Mouse (Mus musculus): ENCODE results near the gene Tmem80. TPM values are rescaled to one million over a fixed set of nuclear protein-coding genes. Genes with fewer than 3 reads are reported as not detected.

The Tmem80 gene
- polyA plus RNA-seq, 1 experiment from 2014 or later: 49.3 TPM

DNA sequence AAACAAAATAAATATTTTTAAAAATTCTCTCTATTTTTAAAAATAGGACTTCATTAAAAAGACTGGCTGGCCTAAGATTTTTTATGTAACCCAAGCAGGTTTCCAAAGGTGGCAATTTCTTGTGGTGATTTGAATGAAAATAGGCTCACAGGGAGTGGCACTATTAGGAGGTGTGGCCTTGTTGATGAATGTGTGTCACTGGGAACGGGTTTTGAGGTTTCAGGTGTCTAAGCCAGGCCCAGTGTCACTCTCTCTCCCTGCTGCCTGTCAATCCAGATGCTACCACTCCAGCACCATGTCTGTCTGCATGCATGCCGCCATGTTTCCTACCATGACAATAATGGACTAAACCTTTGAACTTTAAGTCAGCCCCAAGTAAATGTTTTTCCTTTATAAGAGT lies 8.1 kb upstream of the Tmem80 start:
- 58% methylated on average over 2 of the region's 2 CpGs for WGBS
- Histone ChIP-seq H3K4me1 (ENCODE audit: insufficient read depth, low read length) (no peaks in the 10 kb centered on the region), H3K27ac (ENCODE audit: low read length) (no peak overlapping the region), H3K27me3 (ENCODE audit: insufficient read depth, low read length) (no peaks in the 10 kb centered on the region), H3K9ac (replicated peaks; ENCODE audit: low read length) (no peak overlapping the region), H3K4me3 (ENCODE audit: low read length) (no peak overlapping the region), H3K36me3 (ENCODE audit: insufficient read depth, low read length) (peaks cover 84% of the 10 kb centered on the region), H3K9me3 (ENCODE audit: low read length) (no peaks in the 10 kb centered on the region), H3K4me2 (replicated peaks; ENCODE audit: low read depth, low read length) (no peak overlapping the region)
- ATAC-seq (ENCODE audit: low FRiP score, low TSS enrichment): no peak

DNA sequence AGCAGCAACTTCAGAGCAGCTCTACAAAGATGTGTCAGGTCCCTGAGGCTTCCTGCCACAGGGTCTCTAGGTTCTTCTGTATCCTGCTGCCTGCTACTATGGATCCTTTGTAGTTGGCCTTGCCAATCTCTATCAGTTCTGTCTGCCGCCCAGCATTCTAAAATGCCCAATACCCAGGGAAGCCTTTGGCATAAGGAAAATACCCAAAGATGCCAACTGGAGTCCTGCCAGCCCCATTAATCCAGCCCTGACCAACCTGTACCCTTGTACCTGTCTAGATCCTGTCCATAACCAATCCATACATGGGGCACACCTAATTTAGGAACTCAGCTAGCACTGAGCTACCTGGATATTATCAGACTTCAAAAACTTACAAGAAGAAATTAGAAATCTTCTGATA lies 2.9 kb upstream of the Tmem80 start:
- H3K9me3 ChIP-seq (ENCODE audit: low read length): no peaks in the 10 kb centered on the region
- H3K9ac ChIP-seq (replicated peaks; ENCODE audit: low read length): no peak overlapping the region
- no peak overlapping the region for H3K27ac ChIP-seq (ENCODE audit: low read length)
- no peak for ATAC-seq (ENCODE audit: low FRiP score, low TSS enrichment)
- peaks cover 35% of the 10 kb centered on the region for H3K36me3 ChIP-seq (ENCODE audit: insufficient read depth, low read length)
- 82% methylated on average over 1 of the region's 1 CpGs for WGBS
- no peak overlapping the region for H3K4me2 ChIP-seq (replicated peaks; ENCODE audit: low read depth, low read length)
- peaks cover 28% of the 10 kb centered on the region for H3K4me1 ChIP-seq (ENCODE audit: insufficient read depth, low read length)
- H3K4me3 ChIP-seq (ENCODE audit: low read length): no peak overlapping the region
- H3K27me3 ChIP-seq (ENCODE audit: insufficient read depth, low read length): no peaks in the 10 kb centered on the region

- Histone ChIP-seq H3K9me3 (ENCODE audit: low read length) (no peaks in the 10 kb centered on the region), H3K4me1 (ENCODE audit: insufficient read depth, low read length) (peaks cover 28% of the 10 kb centered on the region), H3K27me3 (ENCODE audit: insufficient read depth, low read length) (no peaks in the 10 kb centered on the region), H3K27ac (ENCODE audit: low read length) (peak overlapping the region; percentile 100), H3K4me2 (replicated peaks; ENCODE audit: low read depth, low read length) (peak overlapping the region; percentile 82), H3K36me3 (ENCODE audit: insufficient read depth, low read length) (peaks cover 20% of the 10 kb centered on the region), H3K4me3 (ENCODE audit: low read length) (peak overlapping the region; percentile 69), H3K9ac (replicated peaks; ENCODE audit: low read length) (peak overlapping the region; percentile 95)
- WGBS: 4% methylated on average over 34 of the region's 35 CpGs
- ATAC-seq (ENCODE audit: low FRiP score, low TSS enrichment): peak; percentile 10
These were observed 743 bp upstream of the Tmem80 start for GRCm38 (mm10) chr7:141326546-141327446.

DNA sequence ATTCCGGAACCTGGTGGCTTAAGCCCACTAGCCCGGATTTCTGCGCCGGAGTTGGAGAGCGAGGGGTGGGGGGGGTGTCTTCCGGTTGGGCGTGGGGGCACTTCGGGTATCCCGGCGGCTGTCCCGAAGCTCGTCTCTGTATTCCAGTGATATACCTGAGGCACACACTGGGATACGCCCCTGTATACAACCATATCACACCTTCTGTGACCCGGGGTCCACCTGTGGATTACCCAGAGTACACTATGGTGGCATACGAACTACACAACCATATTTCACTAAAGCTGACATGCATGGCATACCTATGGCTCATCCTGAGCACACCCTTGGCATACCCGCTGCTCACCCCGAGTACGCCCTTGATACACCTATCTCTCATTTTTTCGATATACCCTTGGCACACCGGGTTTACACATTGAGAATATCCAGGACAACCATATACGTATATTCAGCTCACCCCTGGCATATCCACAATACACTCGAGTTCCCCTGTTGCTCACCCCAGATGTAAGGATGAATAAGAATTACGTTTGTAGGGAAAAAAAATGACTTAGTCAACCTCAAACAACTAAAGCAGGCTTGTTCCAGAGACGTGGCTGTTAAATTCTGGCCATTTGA lies 943 bp downstream of the Tmem80 start:
- Histone ChIP-seq H3K4me2 (replicated peaks; ENCODE audit: low read depth, low read length) (peak overlapping the region; percentile 82), H3K9ac (replicated peaks; ENCODE audit: low read length) (peak overlapping the region; percentile 95), H3K9me3 (ENCODE audit: low read length) (no peaks in the 10 kb centered on the region), H3K27ac (ENCODE audit: low read length) (peak overlapping the region; percentile 100), H3K4me3 (ENCODE audit: low read length) (peak overlapping the region; percentile 69), H3K36me3 (ENCODE audit: insufficient read depth, low read length) (peaks cover 14% of the 10 kb centered on the region; the same call in 1 of the 2 replicates), H3K4me1 (ENCODE audit: insufficient read depth, low read length) (peaks cover 28% of the 10 kb centered on the region), H3K27me3 (ENCODE audit: insufficient read depth, low read length) (no peaks in the 10 kb centered on the region)
- 15% methylated on average over 24 of the region's 24 CpGs for WGBS
- peak; percentile 24 for ATAC-seq (ENCODE audit: low FRiP score, low TSS enrichment)

DNA sequence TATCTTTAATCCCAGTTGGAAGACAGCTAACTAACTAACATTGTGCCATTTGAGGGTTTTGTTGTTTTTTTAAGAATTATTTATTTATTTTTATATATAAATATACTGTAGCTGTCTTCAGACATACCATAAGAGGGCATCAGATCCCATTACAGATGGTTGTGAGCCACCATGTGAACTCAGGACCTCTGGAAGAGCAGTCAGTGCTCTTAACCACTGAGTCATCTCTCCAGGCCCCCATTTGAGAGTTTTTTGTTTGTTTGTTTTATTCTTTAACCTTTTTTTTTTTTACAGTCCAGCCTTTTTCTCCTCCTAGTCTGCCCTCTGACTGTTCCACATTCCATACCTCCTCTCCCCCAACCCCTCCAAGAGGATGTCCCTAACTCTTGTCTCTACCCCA lies 3.2 kb downstream of the Tmem80 start:
- no peaks in the 10 kb centered on the region for H3K9me3 ChIP-seq (ENCODE audit: low read length)
- peaks cover 23% of the 10 kb centered on the region for H3K36me3 ChIP-seq (ENCODE audit: insufficient read depth, low read length)
- no peak overlapping the region for H3K27ac ChIP-seq (ENCODE audit: low read length)
- no peak for ATAC-seq (ENCODE audit: low FRiP score, low TSS enrichment)
- no peak overlapping the region for H3K4me3 ChIP-seq (ENCODE audit: low read length)
- H3K4me2 ChIP-seq (replicated peaks; ENCODE audit: low read depth, low read length): no peak overlapping the region
- H3K9ac ChIP-seq (replicated peaks; ENCODE audit: low read length): no peak overlapping the region
- no peaks in the 10 kb centered on the region for H3K27me3 ChIP-seq (ENCODE audit: insufficient read depth, low read length)
- H3K4me1 ChIP-seq (ENCODE audit: insufficient read depth, low read length): peaks cover 22% of the 10 kb centered on the region

DNA sequence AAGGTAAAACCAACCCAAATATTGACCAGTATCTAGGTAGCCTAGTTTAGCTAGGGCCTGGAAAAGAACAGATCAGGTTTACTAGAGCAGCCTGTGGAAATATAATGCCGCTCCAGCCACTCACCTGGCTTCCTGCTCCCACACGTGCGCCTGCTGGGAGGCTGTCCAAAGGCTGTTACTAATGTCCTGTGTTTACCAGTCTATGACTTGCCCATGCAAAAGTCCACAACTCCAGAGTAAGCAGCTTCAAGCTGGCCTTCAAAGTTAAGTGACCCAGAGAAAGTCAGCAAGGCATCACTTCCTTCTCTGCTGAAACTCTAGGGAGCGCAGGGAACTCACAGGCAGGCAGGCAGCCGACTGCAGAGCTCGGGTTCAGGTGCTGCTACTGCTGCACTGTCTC lies 4.5 kb downstream of the Tmem80 start:
- Histone ChIP-seq H3K9me3 (ENCODE audit: low read length) (no peaks in the 10 kb centered on the region), H3K36me3 (ENCODE audit: insufficient read depth, low read length) (peaks cover 23% of the 10 kb centered on the region), H3K4me3 (ENCODE audit: low read length) (no peak overlapping the region), H3K4me1 (ENCODE audit: insufficient read depth, low read length) (peaks cover 10% of the 10 kb centered on the region; the same call in 1 of the 2 replicates), H3K27ac (ENCODE audit: low read length) (peak overlapping the region; percentile 71), H3K4me2 (replicated peaks; ENCODE audit: low read depth, low read length) (no peak overlapping the region), H3K27me3 (ENCODE audit: insufficient read depth, low read length) (no peaks in the 10 kb centered on the region), H3K9ac (replicated peaks; ENCODE audit: low read length) (peak overlapping the region; percentile 30; the same call in 1 of the 2 replicates)
- WGBS: 59% methylated on average over 6 of the region's 6 CpGs
- ATAC-seq (ENCODE audit: low FRiP score, low TSS enrichment): no peak

DNA sequence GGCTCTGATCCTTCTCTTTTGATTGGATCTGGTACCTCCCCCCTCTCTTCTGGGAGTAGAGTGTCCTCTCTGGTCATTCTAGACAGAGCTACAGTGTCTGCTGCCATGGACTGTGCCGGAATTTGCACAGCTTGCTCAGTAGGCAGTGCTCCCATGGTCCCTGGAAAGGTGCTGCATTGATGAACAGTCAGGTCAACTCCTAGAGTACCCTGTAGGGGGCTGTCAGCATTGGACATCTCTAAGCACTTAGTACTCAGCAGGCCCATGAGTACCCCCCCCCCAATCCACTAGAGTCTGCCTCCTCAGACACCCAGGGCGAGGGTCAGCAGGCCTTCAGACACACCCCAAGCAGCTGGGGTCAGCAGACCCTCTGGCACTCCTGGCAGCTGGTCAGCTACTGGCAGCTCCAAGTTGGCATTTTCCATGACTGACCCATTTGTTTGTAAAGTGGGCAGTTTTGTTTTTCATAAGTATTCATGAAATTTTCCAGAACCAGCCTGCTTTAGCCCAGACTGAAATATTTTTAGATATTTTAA lies 7.6 kb downstream of the Tmem80 start:
- Histone ChIP-seq H3K4me3 (ENCODE audit: low read length) (no peak overlapping the region), H3K9me3 (ENCODE audit: low read length) (no peaks in the 10 kb centered on the region), H3K4me1 (ENCODE audit: insufficient read depth, low read length) (peaks cover 15% of the 10 kb centered on the region), H3K36me3 (ENCODE audit: insufficient read depth, low read length) (peaks cover 23% of the 10 kb centered on the region), H3K27ac (ENCODE audit: low read length) (no peak overlapping the region), H3K4me2 (replicated peaks; ENCODE audit: low read depth, low read length) (no peak overlapping the region), H3K27me3 (ENCODE audit: insufficient read depth, low read length) (no peaks in the 10 kb centered on the region), H3K9ac (replicated peaks; ENCODE audit: low read length) (no peak overlapping the region)
- no peak for ATAC-seq (ENCODE audit: low FRiP score, low TSS enrichment)
- WGBS: 76% methylated on average over 2 of the region's 2 CpGs

- no peak overlapping the region for H3K4me2 ChIP-seq (replicated peaks; ENCODE audit: low read depth, low read length)
- H3K27me3 ChIP-seq (ENCODE audit: insufficient read depth, low read length): no peaks in the 10 kb centered on the region
- no peak overlapping the region for H3K27ac ChIP-seq (ENCODE audit: low read length)
- 77% methylated on average over 4 of the region's 4 CpGs for WGBS
- ATAC-seq (ENCODE audit: low FRiP score, low TSS enrichment): no peak
- no peaks in the 10 kb centered on the region for H3K9me3 ChIP-seq (ENCODE audit: low read length)
- no peak overlapping the region for H3K9ac ChIP-seq (replicated peaks; ENCODE audit: low read length)
- no peak overlapping the region for H3K4me3 ChIP-seq (ENCODE audit: low read length)
- peaks cover 23% of the 10 kb centered on the region for H3K36me3 ChIP-seq (ENCODE audit: insufficient read depth, low read length)
- H3K4me1 ChIP-seq (ENCODE audit: insufficient read depth, low read length): peaks cover 19% of the 10 kb centered on the region
These were observed 8.1 kb downstream of the Tmem80 start for GRCm38 (mm10) chr7:141335682-141336081.

DNA sequence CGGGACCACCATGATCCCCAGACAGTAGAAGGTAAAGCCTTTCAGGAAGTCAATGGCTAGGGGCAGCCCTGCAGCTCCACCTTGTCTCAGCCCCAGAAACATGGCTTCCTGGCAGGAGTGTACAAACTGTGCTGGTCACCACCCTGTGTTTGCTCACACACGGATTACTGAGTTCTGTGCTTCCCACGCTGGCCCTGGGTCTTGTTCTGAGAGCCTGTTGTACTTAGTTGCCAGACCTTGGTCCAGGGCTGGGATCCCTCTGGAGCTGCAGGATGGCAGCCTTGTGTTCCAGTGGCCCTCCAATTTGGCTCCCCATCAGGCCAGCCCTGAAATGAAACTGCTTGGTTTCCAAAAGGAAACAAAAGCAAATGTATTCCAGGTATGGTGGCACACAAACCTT lies 8.8 kb downstream of the Tmem80 start:
- H3K36me3 ChIP-seq (ENCODE audit: insufficient read depth, low read length): peaks cover 23% of the 10 kb centered on the region
- H3K9me3 ChIP-seq (ENCODE audit: low read length): no peaks in the 10 kb centered on the region
- 89% methylated on average over 3 of the region's 3 CpGs for WGBS
- H3K4me1 ChIP-seq (ENCODE audit: insufficient read depth, low read length): peaks cover 19% of the 10 kb centered on the region
- ATAC-seq (ENCODE audit: low FRiP score, low TSS enrichment): no peak
- H3K4me3 ChIP-seq (ENCODE audit: low read length): no peak overlapping the region
- no peaks in the 10 kb centered on the region for H3K27me3 ChIP-seq (ENCODE audit: insufficient read depth, low read length)
- H3K9ac ChIP-seq (replicated peaks; ENCODE audit: low read length): no peak overlapping the region
- no peak overlapping the region for H3K4me2 ChIP-seq (replicated peaks; ENCODE audit: low read depth, low read length)
- H3K27ac ChIP-seq (ENCODE audit: low read length): no peak overlapping the region

All from kidney, embryonic 16.5 days (tissue).